Mouse (Mus musculus) midbrain, embryonic 14.5 days (tissue): ENCODE measurements around the gene Pde4dip. TPM values are rescaled to one million over a fixed set of nuclear protein-coding genes. Genes with fewer than 3 reads are reported as not detected.

ENCODE experiments used
- ATAC-seq: fragments of 200-750 bp; cut with Nextera tagmentation; 2 replicates; pipeline ENCODE4 v1.8.0; 2017; ENCODE audit warnings: moderate number of reproducible peaks, moderate library complexity; ENCODE audit not compliant: low FRiP score, low TSS enrichment
- DNase-seq: peaks from one replicate; pipeline ENCODE4 v3.0.0-alpha.2; 2015
- H3K27ac ChIP-seq: fragments of 300-500 bp; sonication (generic); replicated peaks from 2 replicates; pipeline ENCODE4 v1.5.1; 2014; ENCODE audit warnings: mild to moderate bottlenecking, low read depth, low read length, moderate library complexity
- H3K27me3 ChIP-seq: fragments of 300-500 bp; sonication (generic); 2 replicates; pipeline ENCODE4 v1.6.1; 2014; ENCODE audit warnings: low read length, control low read depth, mixed read lengths; ENCODE audit not compliant: control insufficient read depth, insufficient read depth
- H3K36me3 ChIP-seq: fragments of 300-500 bp; sonication (generic); 2 replicates; pipeline ENCODE4 v1.6.1; 2014; ENCODE audit warnings: low read length, control low read depth; ENCODE audit not compliant: control insufficient read depth, insufficient read depth
- H3K4me1 ChIP-seq: fragments of 300-500 bp; sonication (generic); 2 replicates; pipeline ENCODE4 v1.6.1; 2014; ENCODE audit warnings: mild to moderate bottlenecking, antibody characterized with exemption, low read length, control low read depth; ENCODE audit not compliant: control insufficient read depth, insufficient read depth
- H3K4me2 ChIP-seq: fragments of 300-500 bp; sonication (generic); 2 replicates; pipeline ENCODE4 v1.6.1; 2014; ENCODE audit warnings: mild to moderate bottlenecking, low read length, moderate library complexity
- H3K4me3 ChIP-seq: fragments of 300-500 bp; sonication (generic); replicated peaks from 2 replicates; pipeline ENCODE4 v1.5.1; 2014; ENCODE audit warnings: low read depth, low read length
- H3K9ac ChIP-seq: fragments of 300-500 bp; sonication (generic); replicated peaks from 2 replicates; pipeline ENCODE4 v1.6.1; 2014; ENCODE audit warnings: mild to moderate bottlenecking, low read length, moderate library complexity
- H3K9me3 ChIP-seq: fragments of 300-500 bp; sonication (generic); 2 replicates; pipeline ENCODE4 v1.6.1; 2016; ENCODE audit warnings: low read length, control low read depth, mixed read lengths; ENCODE audit not compliant: control insufficient read depth
- WGBS: fragments of 180-500 bp; shearing (Covaris S2); extraction: QIAGEN DNeasy Blood & Tissue Kit; methylation state at CpG from one replicate; pipeline ENCODE4 v1.1.7; 2014; 5-methylcytosine and 5-hydroxymethylcytosine counted together
- polyA plus RNA-seq: library from polyadenylated mRNA; unstranded; fragments of >200 nt; fragmentation: Nextera tagmentation; extraction: Ambion mirVana; gene quantifications from 2 replicates; pipeline ENCODE4 v1.2.1, GENCODE M21; 2014

Gene Pde4dip
- polyA plus RNA-seq, 1 experiment from 2014 or later: 76.3 TPM

DNA sequence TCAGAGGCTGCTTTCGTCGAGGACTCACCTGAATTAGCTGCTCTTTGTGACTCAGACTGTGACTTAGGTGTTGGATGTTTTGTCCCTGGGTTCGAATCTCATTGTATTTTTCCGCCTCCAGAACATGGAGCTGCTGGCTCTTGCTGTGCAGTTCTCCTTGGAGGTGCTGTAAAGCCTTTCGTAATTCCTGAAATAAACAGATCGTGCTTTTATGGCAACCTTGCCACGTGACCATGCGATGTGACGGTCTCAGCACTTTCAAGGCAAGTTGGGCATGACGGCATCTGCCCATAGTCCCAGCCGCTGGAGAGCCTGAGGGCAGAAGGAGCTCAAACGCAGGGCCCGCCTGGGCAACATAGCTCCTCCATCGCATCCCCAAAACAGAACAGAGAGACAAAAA lies 133.1 kb downstream of the Pde4dip start:
- 94% methylated on average over 14 of the region's 14 CpGs for WGBS
- ATAC-seq: no peak
- H3K4me3 ChIP-seq: no peak overlapping the region
- no peak overlapping the region for H3K9ac ChIP-seq
- DNase-seq: no peak
- no peak overlapping the region for H3K27ac ChIP-seq
- H3K36me3 ChIP-seq: peaks cover 87% of the 10 kb centered on the region
- H3K4me2 ChIP-seq: no peak overlapping the region
- H3K27me3 ChIP-seq: no peaks in the 10 kb centered on the region
- no peaks in the 10 kb centered on the region for H3K4me1 ChIP-seq
- no peaks in the 10 kb centered on the region for H3K9me3 ChIP-seq

DNA sequence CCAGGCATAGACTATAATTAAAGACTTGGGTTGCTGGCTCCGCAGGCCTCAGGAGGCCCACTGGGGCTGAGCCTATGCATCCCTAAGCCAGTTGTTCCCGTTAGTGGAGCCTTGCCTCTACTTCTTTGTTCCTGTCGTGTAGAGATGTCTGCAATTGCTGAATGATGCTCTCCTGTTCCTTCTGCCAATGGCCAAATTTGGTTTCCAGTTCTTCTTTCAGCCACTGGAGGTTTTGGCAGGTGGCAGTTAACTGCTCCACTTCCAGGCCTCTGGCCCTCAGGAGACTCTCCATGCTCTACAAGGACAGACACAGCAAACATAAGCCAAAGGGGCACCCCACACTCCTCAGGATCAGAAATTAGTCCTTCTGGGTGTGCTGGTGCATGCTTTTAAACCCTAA lies 135.6 kb downstream of the Pde4dip start:
- H3K4me3 ChIP-seq: no peak overlapping the region
- WGBS: 87% methylated on average over 3 of the region's 3 CpGs

DNA sequence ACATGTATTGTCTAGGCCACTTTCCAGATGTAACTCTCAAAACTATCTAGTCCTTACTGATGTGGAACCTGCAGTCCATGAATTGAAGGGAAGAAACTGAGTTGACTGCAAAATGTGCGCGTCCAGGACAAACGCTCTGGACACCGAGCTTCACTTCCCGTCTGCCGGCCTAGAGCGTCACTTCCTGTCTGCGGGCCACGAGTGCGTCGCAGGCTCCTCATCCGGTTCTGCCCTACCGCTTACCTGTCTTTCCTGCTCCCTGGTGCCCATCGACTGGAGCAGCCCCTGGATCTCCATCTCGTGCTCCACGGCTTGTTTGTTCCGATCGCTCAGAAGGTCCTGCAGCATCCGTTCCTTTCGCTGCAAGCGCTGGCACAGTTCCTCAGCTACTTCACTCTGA lies 136.9 kb downstream of the Pde4dip start:
- no peaks in the 10 kb centered on the region for H3K4me1 ChIP-seq
- no peak for ATAC-seq
- H3K27ac ChIP-seq: no peak overlapping the region
- H3K4me3 ChIP-seq: no peak overlapping the region
- peaks cover 99% of the 10 kb centered on the region for H3K36me3 ChIP-seq
- H3K4me2 ChIP-seq: no peak overlapping the region
- no peaks in the 10 kb centered on the region for H3K27me3 ChIP-seq
- DNase-seq: no peak
- WGBS: 96% methylated on average over 21 of the region's 21 CpGs
- H3K9me3 ChIP-seq: no peaks in the 10 kb centered on the region
- no peak overlapping the region for H3K9ac ChIP-seq

More for the DNA sequence above, 135.6 kb downstream of the Pde4dip start:
- H3K27me3 ChIP-seq: no peaks in the 10 kb centered on the region
- H3K9ac ChIP-seq: no peak overlapping the region
- ATAC-seq (no peak), DNase-seq (no peak)
- H3K4me2 ChIP-seq: no peak overlapping the region
- H3K9me3 ChIP-seq: no peaks in the 10 kb centered on the region
- H3K4me1 ChIP-seq: no peaks in the 10 kb centered on the region
- H3K27ac ChIP-seq: no peak overlapping the region
- H3K36me3 ChIP-seq: peaks cover 98% of the 10 kb centered on the region

DNA sequence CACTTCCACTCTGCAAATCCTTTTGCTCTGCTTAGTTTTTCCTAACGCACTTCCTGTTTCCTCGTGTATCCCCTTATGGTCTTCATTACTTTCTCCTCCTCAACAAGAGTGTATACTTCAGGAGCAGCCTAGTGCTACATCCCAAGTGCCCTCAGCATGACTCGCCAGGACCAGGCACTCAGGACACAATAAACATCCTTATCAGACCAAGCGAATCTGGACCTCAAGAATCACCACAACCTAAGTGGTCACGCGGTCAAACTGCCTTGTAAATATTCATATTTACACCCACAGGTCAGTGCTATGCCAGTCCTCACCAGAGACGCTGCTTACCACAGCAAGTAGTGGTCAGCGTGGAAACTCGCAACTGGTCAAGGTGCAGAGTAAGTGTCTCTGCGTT lies 139.7 kb downstream of the Pde4dip start:
- Histone ChIP-seq H3K27me3 (no peaks in the 10 kb centered on the region), H3K9me3 (no peaks in the 10 kb centered on the region), H3K4me1 (no peaks in the 10 kb centered on the region), H3K4me3 (no peak overlapping the region), H3K36me3 (peaks cover 95% of the 10 kb centered on the region), H3K9ac (no peak overlapping the region), H3K27ac (no peak overlapping the region), H3K4me2 (no peak overlapping the region)
- WGBS: 95% methylated on average over 10 of the region's 10 CpGs
- DNase-seq (no peak), ATAC-seq (no peak)

DNA sequence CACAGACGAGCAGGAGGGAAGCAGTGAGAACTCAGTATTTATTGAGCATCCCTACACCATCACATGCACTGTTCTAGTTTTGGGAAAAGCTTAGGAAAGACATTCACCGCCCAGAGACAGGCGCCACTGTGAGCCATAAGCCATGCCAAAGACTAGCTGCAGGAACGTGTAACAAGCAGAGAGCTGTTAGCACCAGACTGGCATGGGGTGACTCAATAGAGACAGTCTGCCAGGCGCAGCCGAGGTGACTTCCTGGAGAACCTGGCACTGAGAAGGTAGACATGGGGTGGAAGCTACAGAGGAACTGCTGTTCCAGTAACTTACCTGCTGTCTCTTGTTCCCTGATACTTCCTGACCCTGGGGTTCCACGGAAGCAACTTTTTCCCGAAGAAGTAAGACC lies 145.7 kb downstream of the Pde4dip start:
- Histone ChIP-seq H3K27ac (no peak overlapping the region), H3K9me3 (no peaks in the 10 kb centered on the region), H3K27me3 (no peaks in the 10 kb centered on the region), H3K4me1 (no peaks in the 10 kb centered on the region), H3K36me3 (peaks cover 88% of the 10 kb centered on the region), H3K4me2 (no peak overlapping the region), H3K9ac (no peak overlapping the region), H3K4me3 (no peak overlapping the region)
- no peak for ATAC-seq
- DNase-seq: no peak
- 93% methylated on average over 8 of the region's 8 CpGs for WGBS

DNA sequence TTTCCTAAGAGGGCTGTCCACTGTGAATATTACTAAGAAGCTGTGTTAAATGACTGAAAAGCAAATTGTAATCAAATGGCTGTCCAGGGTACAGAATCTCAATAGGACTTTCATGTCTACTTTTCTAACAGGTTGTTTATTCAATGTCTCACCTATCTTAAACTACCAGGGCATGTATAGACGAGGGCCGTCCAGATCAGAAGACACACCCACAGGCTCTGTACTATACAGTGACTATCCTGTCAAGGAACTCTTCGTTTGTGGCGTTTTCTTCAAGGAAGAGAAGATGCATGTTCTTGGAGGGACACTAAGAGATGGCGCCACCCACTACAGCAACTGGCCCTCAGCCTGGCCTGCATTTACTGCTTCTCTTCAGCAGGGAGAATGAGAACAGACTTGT lies 152.9 kb downstream of the Pde4dip start:
- ATAC-seq: no peak
- 92% methylated on average over 5 of the region's 5 CpGs for WGBS

DNA sequence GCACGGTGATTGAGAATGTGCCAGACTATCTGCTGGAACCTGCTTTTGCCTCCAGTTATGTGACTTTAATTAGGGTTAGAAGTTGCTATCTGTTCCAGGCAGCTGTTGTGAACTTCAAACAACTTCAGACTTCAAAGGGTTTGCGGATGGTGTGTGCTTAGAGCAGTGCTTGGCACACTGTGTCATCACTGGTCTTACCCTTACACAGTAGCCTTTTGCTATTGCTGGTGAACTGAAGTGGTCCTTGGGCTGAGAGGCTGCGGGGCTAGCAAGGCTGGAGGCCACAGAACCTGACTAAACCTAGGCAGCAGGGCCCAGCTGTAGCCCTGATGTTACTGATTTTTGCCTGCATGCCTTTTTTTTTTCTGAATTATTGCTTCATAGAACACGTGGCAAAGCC lies 154.2 kb downstream of the Pde4dip start:
- H3K4me2 ChIP-seq: no peak overlapping the region
- WGBS: 81% methylated on average over 4 of the region's 4 CpGs
- H3K9me3 ChIP-seq: no peaks in the 10 kb centered on the region
- peaks cover 27% of the 10 kb centered on the region for H3K36me3 ChIP-seq
- DNase-seq: no peak
- no peak overlapping the region for H3K4me3 ChIP-seq
- H3K4me1 ChIP-seq: no peaks in the 10 kb centered on the region
- no peak overlapping the region for H3K27ac ChIP-seq
- no peak for ATAC-seq
- H3K27me3 ChIP-seq: no peaks in the 10 kb centered on the region
- no peak overlapping the region for H3K9ac ChIP-seq

More for the DNA sequence above, 152.9 kb downstream of the Pde4dip start:
- no peaks in the 10 kb centered on the region for H3K27me3 ChIP-seq
- H3K4me3 ChIP-seq: no peak overlapping the region
- H3K27ac ChIP-seq: no peak overlapping the region
- H3K4me1 ChIP-seq: no peaks in the 10 kb centered on the region
- no peaks in the 10 kb centered on the region for H3K9me3 ChIP-seq
- H3K4me2 ChIP-seq: no peak overlapping the region
- no peak overlapping the region for H3K9ac ChIP-seq
- DNase-seq: no peak
- peaks cover 39% of the 10 kb centered on the region for H3K36me3 ChIP-seq

DNA sequence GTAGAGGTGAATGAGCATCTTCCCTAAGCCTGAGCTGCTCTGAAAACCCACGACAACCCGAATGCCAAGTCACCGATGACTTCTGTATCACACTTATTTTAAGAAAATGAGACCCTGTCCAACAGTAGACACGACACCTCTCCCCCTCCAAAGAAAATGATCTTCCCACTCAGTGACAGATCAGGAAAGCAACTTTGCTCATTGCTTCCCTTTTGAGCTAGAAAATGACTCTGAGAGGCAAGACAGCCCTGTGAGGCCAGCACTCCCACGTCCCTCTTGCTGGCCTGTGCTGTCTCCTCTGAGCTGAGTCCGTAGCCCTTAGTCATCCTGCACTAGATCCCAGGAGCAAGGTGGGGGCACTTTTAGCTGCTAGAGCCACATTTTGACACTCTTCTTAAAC lies 155.9 kb downstream of the Pde4dip start:
- no peak overlapping the region for H3K4me2 ChIP-seq
- peaks cover 17% of the 10 kb centered on the region for H3K36me3 ChIP-seq
- ATAC-seq (no peak), DNase-seq (no peak)
- no peak overlapping the region for H3K4me3 ChIP-seq
- H3K9me3 ChIP-seq: no peaks in the 10 kb centered on the region
- H3K4me1 ChIP-seq: no peaks in the 10 kb centered on the region
- 88% methylated on average over 6 of the region's 6 CpGs for WGBS
- no peaks in the 10 kb centered on the region for H3K27me3 ChIP-seq
- H3K27ac ChIP-seq: no peak overlapping the region
- no peak overlapping the region for H3K9ac ChIP-seq

DNA sequence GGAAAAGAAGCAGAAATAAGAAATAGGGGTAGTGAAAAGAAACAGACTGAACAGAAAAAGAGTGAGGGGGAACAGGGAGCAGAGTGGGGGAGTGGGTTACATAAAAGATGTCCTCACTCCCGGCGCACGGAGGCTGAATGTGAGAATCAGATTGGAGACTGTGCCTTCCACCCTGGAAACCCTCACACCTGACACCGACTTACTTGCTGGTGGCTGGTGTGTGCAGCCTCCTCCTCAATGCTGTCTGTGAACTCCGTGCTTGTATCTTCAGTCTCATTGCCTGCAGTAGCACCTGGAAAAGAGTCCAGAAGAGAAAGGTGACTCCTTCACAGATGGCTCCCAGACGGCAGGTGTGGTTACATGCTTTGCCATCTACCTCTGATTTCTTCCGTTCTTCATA lies 157.9 kb downstream of the Pde4dip start:
- Histone ChIP-seq H3K27me3 (no peaks in the 10 kb centered on the region), H3K9ac (no peak overlapping the region), H3K4me2 (no peak overlapping the region), H3K27ac (no peak overlapping the region), H3K4me1 (no peaks in the 10 kb centered on the region), H3K36me3 (peaks cover 2% of the 10 kb centered on the region; the same call in 1 of the 2 replicates), H3K4me3 (no peak overlapping the region), H3K9me3 (no peaks in the 10 kb centered on the region)
- whole genome bisulfite sequencing: 77% methylated on average over 7 of the region's 7 CpGs
- DNase-seq (no peak), ATAC-seq (no peak)
